Mouse (Mus musculus) granulocyte monocyte progenitor cell, adult 5-6 weeks (primary cell): ENCODE results near the gene Epor. TPM values are rescaled to one million over a fixed set of nuclear protein-coding genes. Genes with fewer than 3 reads are reported as not detected.

Experiments used
- ATAC-seq: replicated peaks from 2 replicates; pipeline ENCODE4 v1.8.0; 2016; ENCODE audit warnings: mild to moderate bottlenecking, moderate TSS enrichment, inconsistent platforms; ENCODE audit not compliant: poor library complexity, severe bottlenecking
- total RNA-seq, 2 experiments: library from RNA; stranded (forward) in 1 of 2; stranded (reverse) in 1 of 2; fragments of 200-712, 200-1000 nt in 1 of 2; fragments of >200 nt in 1 of 2; fragmentation: Nextera tagmentation in 1 of 2; gene quantifications; 2 replicates each; pipeline ENCODE4 v1.2.3; 2014 to 2017

Epor gene
- total RNA-seq, 2 experiments from 2014 or later = 0.21 to 0.77 TPM

GRCm38 (mm10) chr9:21969304-21969703, 6.0 kb upstream of the Epor start:
- peak; percentile 79 for ATAC-seq

DNA sequence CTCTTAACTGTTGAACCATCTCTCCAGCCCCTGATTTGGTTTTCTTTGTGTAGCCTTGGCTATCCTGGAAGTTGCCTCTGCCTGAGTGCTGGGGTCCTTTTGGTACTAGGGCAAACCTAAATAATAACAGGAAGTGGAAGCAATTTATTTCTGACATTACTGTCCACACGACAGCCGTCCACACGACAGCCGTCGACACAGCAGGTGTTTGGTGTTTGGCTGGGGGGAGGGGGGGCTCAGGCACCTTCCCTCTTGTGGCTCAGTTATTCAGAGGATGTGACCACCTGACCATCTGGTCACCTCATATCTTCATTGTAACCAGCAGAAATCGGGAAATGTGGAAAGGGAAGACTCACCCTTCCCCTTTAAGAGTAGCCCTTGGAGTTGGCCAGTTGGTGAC, 5.6 kb upstream of the Epor start:
- ATAC-seq = no peak; the same call in 1 of the 2 replicates

- peak; percentile 92 for ATAC-seq
Measured at GRCm38 (mm10) chr9:21962416-21963059, 768 bp downstream of the Epor start.

DNA sequence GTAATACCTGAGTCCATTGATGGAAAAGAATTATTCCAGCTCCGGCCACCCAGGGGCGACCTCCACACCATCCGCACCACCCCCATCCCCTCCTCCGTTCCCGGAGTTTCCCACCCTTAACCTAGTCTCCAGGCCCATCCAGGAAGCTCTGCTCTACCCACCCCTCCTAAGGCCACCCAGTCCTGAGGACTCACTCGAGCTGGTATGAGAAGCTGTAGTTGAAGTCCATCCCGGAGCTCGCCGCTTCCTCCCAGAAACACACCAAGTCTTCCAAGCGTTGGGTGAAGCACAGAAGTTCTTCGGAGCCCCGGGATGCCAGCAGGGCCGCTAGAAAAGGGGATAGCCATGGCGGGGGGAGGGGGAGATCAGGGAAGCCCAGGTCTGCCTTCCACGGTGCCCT, 1.3 kb downstream of the Epor start:
- no peak for ATAC-seq

- peak; percentile 22; the same call in 1 of the 2 replicates for ATAC-seq
Measured at GRCm38 (mm10) chr9:21961366-21961980, 1.8 kb downstream of the Epor start.

DNA sequence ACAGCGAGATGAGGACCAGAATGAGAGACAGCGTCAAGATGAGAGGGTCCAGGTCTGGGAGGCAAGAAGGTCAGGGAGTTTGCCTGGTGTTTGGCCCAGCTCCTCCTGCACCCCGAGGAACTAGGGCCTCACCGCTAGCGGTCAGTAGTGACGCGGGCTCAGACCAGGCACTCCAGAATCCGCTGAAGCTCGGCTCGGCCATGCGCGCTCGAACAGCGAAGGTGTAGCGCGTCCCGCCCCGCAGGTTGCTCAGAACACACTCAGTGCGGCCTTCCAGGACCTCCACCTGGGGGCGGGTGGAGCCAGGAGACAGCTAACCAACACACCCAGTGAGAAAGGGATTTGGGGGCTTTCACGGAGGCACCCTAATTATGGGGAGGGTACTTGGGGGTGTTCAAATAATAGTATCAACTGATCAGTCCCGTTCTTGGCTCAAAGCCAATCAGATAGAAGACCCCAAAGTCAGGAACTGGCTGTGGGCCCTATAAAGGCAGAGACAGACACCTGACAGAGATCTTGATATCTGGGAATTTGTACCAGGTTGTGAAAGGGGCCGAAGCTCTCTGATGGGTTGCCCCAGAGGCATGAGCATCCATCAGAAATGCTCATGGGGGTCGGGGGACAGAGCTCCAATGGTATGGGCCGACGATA, 2.6 kb downstream of the Epor start:
- ATAC-seq = no peak

- no peak for ATAC-seq
Measured at GRCm38 (mm10) chr9:21960135-21960534, 3.2 kb downstream of the Epor start.

DNA sequence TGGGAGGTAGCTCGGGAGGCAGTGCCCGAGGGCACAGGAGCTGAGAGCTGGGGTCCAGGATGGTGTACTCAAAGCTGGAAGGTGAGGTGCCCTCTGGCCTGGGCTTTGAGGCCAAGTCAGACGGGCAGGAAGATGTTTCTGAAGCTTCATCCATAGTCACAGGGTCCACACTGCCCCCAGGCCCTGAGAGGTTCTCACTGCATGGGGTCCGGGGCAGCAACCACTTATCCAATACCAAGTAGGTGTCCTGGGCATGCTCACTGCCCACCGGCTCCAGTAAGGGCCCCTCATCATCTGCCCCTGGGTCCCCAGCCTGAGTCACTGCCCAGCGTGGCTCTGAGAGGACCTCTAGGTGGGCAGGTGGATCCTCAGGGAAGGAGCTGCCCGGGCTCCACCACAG, 4.1 kb downstream of the Epor start:
- ATAC-seq = no peak

DNA sequence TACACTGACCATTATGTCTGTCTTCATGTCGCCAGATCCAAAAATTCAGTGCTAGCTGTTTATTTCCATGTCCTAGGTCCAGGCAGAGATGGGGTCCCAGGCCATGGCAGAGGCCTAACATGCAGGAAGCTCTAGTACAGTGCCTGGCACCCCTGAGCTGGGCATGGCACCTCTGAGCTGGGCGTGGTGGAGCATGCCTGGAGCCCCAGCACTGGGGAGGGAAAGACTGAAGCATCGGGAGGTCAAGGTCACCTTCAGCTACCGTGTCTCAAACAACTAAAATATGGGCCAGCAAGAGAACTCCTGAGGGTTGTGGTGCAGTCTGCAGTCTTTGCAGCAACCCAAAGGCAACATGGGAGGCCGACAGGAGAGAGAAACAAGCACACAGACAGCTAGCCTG, 4.9 kb downstream of the Epor start:
- no peak for ATAC-seq

DNA sequence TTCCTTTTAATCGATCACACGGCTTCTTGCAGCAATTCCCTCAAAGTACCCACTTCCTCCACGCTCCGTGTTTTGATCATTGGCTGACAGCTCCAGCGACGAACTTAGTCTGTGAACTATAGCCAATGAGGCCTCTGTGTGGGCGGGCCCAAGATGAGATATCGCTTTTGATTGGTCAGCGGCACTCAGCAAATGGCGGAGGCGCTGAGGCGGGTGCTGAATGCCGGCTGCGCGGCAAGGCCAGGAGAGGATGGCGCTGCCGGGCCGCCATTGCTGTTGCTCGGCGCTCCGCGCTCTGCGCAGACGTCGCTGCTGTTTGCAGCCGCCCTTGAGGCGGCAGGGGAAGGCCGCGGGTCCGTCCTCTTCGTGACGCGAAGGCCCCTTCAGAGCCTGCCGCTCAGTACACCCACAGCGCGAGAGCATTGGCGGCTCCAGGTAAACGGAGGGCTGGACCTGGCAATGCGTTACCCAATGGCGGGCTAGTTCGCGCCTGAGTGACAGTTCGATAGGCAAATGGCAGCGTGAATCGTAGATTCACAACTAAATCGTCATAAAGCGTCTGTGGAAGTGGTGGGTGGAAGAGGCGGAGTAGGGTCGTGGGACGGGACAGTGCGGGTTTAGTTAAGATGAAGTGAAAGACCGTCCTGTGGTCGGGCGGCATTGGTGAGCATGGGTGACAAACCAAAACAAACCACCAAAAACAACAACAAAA, 7.6 kb downstream of the Epor start, which contains the start of gene Swsap1:
Swsap1 (plus strand) TSS at position 186 of the 712 bp plus-strand sequence.
- peak; percentile 90 for ATAC-seq

- peak; percentile 20 for ATAC-seq
Measured at GRCm38 (mm10) chr9:21955225-21955569, 8.1 kb downstream of the Epor start.

- no peak for ATAC-seq
Measured at GRCm38 (mm10) chr9:21954635-21955034, 8.7 kb downstream of the Epor start.

DNA sequence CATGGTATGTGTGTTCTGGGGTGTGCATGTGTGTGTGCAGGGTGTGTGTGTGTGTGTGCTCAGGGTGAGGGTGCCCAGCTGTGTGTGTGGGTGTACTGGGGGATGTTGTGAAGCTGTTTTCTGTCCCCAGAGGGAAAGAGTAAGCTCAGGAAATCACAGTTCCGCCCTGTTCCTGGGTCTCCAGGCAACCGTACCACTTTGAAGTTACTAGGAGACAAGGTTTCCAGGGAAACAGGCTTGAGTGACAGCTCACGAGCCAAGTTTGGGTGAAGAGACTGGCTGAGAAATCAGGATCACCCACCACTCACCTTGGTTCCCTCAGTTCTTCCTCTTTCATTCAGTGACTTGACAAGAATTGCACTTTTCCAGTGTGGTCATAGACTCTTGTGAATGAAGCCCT, 9.7 kb downstream of the Epor start:
- no peak for ATAC-seq

- no peak for ATAC-seq
Measured at GRCm38 (mm10) chr9:21951977-21952376, 11.3 kb downstream of the Epor start.

DNA sequence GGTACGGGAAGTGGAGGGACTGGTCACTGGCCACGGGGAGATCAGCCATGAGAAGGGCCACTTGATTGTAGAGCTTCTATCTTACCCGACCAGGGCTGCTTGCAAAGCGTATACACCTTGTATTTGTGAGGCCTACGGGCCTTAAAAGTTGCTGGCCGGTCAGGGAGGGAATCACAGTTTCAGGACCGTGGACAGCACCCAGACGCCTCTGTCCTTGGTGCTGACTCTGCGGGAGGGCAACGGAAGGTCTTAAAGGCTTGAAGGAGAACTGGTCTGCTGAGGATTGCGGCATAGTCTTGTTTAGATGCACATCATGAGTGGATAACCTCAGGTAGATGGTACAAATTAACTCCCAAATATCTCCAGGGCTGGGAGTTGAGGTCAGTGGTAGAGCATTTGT, 13.0 kb downstream of the Epor start:
- ATAC-seq = peak; percentile 83

GRCm38 (mm10) chr9:21948790-21949189, 14.5 kb downstream of the Epor start:
- ATAC-seq = no peak

DNA sequence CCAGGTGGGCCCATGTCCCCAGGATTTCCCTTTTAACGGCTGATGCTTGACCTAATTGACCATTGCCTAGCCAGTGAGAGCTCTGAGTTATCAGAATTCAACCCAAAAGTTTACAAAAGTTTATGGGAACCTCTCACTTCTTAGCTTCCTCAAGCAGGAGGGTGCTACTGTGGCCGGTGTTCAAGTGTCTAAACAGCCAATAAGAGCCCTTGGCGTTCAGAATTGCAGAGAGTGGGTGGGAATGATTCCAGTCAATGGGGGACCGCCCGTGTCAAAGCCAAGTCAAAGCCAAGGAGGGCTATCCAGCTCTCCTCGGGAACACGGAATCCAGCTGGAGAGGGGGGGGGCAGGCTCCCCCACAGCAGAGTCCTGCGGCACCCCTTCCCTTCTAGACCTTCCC, 15.2 kb downstream of the Epor start:
- ATAC-seq = no peak

DNA sequence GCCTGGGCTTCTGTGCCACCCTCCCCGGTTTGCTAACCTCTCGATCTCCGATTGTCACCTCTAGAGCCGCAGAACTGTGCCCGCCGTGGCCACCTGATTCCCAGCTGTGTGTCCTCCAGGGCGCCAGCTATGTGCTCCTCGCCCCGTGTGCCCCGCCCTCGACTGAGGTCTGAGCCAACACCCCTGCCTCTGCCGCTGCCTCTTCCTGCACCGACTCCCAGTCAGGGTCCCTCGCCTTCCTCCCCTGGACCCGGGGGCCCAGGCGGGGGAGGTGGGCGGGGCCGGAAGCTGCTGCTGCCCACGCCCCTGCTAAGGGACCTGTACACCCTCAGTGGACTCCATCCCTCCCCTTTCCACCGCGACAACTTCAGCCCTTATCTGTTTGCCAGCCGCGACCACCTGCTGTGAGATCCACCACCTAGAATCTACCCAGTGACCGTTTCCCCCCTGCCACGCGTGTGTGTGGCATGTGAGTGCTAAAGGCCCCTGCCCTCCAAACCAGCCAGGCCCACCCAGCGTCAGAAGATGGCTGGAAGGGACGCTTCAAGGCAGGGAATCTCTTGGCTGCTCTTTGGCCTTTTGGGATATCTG, 15.7 kb downstream of the Epor start:
- ATAC-seq = peak; percentile 25

DNA sequence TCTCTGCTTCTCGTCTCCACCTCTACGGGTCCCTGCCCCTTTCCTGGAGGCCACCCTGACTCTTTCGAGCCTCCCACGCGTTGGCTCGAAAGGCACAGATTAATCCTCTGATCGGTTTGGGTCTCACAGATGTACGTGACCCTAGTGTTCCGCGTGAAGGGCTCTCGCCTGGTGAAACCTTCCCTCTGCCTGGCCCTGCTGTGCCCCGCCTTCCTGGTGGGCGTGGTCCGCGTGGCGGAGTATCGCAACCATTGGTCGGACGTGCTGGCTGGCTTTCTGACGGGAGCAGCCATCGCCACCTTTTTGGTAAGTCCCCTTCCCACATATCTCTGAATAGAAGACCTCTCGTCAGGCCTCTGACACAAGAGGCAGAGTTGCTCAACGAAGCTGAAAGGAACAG, 19.0 kb downstream of the Epor start:
- peak; percentile 39 for ATAC-seq

DNA sequence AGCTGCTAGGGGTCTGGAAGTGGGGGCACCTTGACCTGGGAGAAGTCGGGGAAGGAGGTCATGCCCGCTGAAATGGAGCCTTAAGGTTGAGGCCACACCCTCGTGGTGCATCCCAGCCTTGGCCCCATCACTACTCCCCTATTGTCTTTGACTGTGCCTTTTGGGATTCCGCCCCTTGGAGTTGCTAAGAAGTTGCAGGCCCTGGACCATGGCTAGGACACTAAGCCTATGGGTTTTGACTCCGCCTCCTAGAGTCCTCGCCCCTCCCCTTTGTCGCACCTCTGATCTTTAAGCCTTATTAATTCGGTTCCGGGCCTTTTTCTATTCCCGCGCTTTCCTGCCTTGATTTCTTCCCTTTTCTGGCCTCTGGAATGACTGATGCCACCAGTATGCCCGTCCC, 19.7 kb downstream of the Epor start:
- ATAC-seq = no peak

DNA sequence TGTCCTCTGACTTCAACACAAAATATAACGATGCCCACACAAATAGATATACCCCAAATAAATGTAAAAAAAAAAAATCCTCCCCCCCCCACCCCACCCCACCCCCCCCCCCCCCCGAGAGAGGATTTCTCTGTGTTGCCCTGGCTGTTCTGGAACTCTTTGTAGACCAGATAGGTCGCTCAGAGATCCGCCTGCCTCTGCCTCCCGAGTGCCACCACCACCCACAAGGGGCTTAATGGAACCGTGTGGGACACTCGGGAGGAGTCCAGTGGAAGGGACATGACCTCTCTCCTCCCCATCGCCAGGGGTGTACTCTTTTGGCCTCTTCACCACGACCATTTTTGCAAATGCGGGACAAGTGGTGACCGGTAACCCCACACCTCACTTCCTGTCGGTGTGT, 20.3 kb downstream of the Epor start:
- ATAC-seq = no peak
